Mouse (Mus musculus) forebrain, embryonic 13.5 days (tissue): ENCODE measurements around the gene Rbbp9. TPM values are rescaled to one million over a fixed set of nuclear protein-coding genes. Genes with fewer than 3 reads are reported as not detected.

Source experiments
- polyA plus RNA-seq: library from polyadenylated mRNA; unstranded; fragments of >200 nt; fragmentation: Nextera tagmentation; extraction: Ambion mirVana; gene quantifications from 2 replicates; pipeline ENCODE4 v1.2.1, GENCODE M21; 2015

The Rbbp9 gene
- polyA plus RNA-seq, 1 experiment from 2014 or later: 59.4 TPM

Other genes starting within 250 kb of the Rbbp9 start
- not detected in 2 replicates for gene Ovol2, start 218.7 kb downstream of the Rbbp9 start, polyA plus RNA-seq
- 29.8 and 39.3 TPM in 2 replicates for gene Kat14, start 181.9 kb downstream of the Rbbp9 start, polyA plus RNA-seq
- 2.8 and 3.6 TPM in 2 replicates for gene Pet117, start 181.9 kb downstream of the Rbbp9 start, polyA plus RNA-seq
- gene Dzank1, start 23.5 kb downstream of the Rbbp9 start, polyA plus RNA-seq: 2.7 and 4.5 TPM in 2 replicates
- gene Polr3f, start 23.2 kb downstream of the Rbbp9 start, polyA plus RNA-seq: 33.4 and 36.0 TPM in 2 replicates
- gene Sec23b, start 5.4 kb upstream of the Rbbp9 start, polyA plus RNA-seq: 93.0 and 95.8 TPM in 2 replicates
- 47.3 and 53.8 TPM in 2 replicates for gene Smim26, start 43.2 kb upstream of the Rbbp9 start, polyA plus RNA-seq
- gene Dtd1, start 49.0 kb upstream of the Rbbp9 start, polyA plus RNA-seq: 50.0 and 58.6 TPM in 2 replicates